Mouse (Mus musculus): ENCODE data around the gene Kat6b. TPM values are rescaled to one million over a fixed set of nuclear protein-coding genes. Genes with fewer than 3 reads are reported as not detected.
A peak's percentile ranks its signal among the peaks of the same experiment; 100 is the strongest.
"Not testable (repeated sequence)": the region's sequence is repeated elsewhere in the genome, so short reads cannot be mapped to it uniquely, and the experiment has no call there.

Gene Kat6b
- polyA plus RNA-seq, 1 experiment from 2014 or later = 14.2 TPM

- H3K9me3 ChIP-seq; H3K36me3 ChIP-seq (replicated peaks); H3K27ac ChIP-seq (replicated peaks); H3K4me1 ChIP-seq; H3K27me3 ChIP-seq (replicated peaks; ENCODE audit: low read depth, poor library complexity, severe bottlenecking); DNase-seq (ENCODE audit: low spot score); H3K4me3 ChIP-seq: not testable (repeated sequence)
- 94% methylated on average over 2 of the region's 2 CpGs for WGBS
These were observed 5.9 kb downstream of the Kat6b start for GRCm38 (mm10) chr14:21487135-21487534.

GRCm38 (mm10) chr14:21488426-21489115, 7.3 kb downstream of the Kat6b start:
- H3K4me1 ChIP-seq; H3K4me3 ChIP-seq; H3K36me3 ChIP-seq (replicated peaks); H3K27me3 ChIP-seq (replicated peaks; ENCODE audit: low read depth, poor library complexity, severe bottlenecking); DNase-seq (ENCODE audit: low spot score); H3K9me3 ChIP-seq: not testable (repeated sequence)
- 83% methylated on average over 8 of the region's 9 CpGs for WGBS
- H3K27ac ChIP-seq (replicated peaks) = peak overlapping the region; percentile 51; the same call in 1 of the 2 replicates

- WGBS = 56% methylated on average over 3 of the region's 3 CpGs
These were observed 7.9 kb downstream of the Kat6b start for GRCm38 (mm10) chr14:21489116-21489485.

GRCm38 (mm10) chr14:21490141-21490540, 8.9 kb downstream of the Kat6b start:
- H3K36me3 ChIP-seq (replicated peaks) = no peaks in the 10 kb centered on the region
- peaks cover 8% of the 10 kb centered on the region for H3K4me1 ChIP-seq
- H3K4me3 ChIP-seq = no peak overlapping the region
- no peaks in the 10 kb centered on the region for H3K9me3 ChIP-seq
- WGBS = 71% methylated on average over 4 of the region's 4 CpGs
- H3K27me3 ChIP-seq (replicated peaks; ENCODE audit: low read depth, poor library complexity, severe bottlenecking) = no peaks in the 10 kb centered on the region
- no peak overlapping the region for H3K27ac ChIP-seq (replicated peaks)
- no peak for DNase-seq (ENCODE audit: low spot score)

More at GRCm38 (mm10) chr14:21489116-21489485, 7.9 kb downstream of the Kat6b start:
- H3K27ac ChIP-seq (replicated peaks) = peak overlapping the region; percentile 51; the same call in 1 of the 2 replicates
- DNase-seq (ENCODE audit: low spot score) = no peak
- no peaks in the 10 kb centered on the region for H3K9me3 ChIP-seq
- H3K4me1 ChIP-seq = peaks cover 8% of the 10 kb centered on the region
- H3K27me3 ChIP-seq (replicated peaks; ENCODE audit: low read depth, poor library complexity, severe bottlenecking) = no peaks in the 10 kb centered on the region
- no peaks in the 10 kb centered on the region for H3K36me3 ChIP-seq (replicated peaks)
- H3K4me3 ChIP-seq = no peak overlapping the region

- Histone ChIP-seq H3K36me3 (replicated peaks) (no peaks in the 10 kb centered on the region), H3K27ac (replicated peaks) (peak overlapping the region; percentile 99), H3K27me3 (replicated peaks; ENCODE audit: low read depth, poor library complexity, severe bottlenecking) (no peaks in the 10 kb centered on the region), H3K9me3 (no peaks in the 10 kb centered on the region), H3K4me3 (peak overlapping the region; percentile 79), H3K4me1 (peaks cover 33% of the 10 kb centered on the region)
- WGBS = 5% methylated on average over 7 of the region's 7 CpGs
- DNase-seq (ENCODE audit: low spot score) = no peak
These were observed 17.2 kb downstream of the Kat6b start for GRCm38 (mm10) chr14:21498361-21498996.

- WGBS = under 1% methylated on average over 33 of the region's 33 CpGs
- H3K27me3 ChIP-seq (replicated peaks; ENCODE audit: low read depth, poor library complexity, severe bottlenecking) = no peaks in the 10 kb centered on the region
- peaks cover 33% of the 10 kb centered on the region for H3K4me1 ChIP-seq
- no peaks in the 10 kb centered on the region for H3K9me3 ChIP-seq
- H3K4me3 ChIP-seq = peak overlapping the region; percentile 79
- H3K36me3 ChIP-seq (replicated peaks) = no peaks in the 10 kb centered on the region
- DNase-seq (ENCODE audit: low spot score) = peak; percentile 75
- peak overlapping the region; percentile 99 for H3K27ac ChIP-seq (replicated peaks)
These were observed 17.9 kb downstream of the Kat6b start for GRCm38 (mm10) chr14:21499011-21499581.

- Histone ChIP-seq H3K9me3 (no peaks in the 10 kb centered on the region), H3K27me3 (replicated peaks; ENCODE audit: low read depth, poor library complexity, severe bottlenecking) (no peaks in the 10 kb centered on the region), H3K27ac (replicated peaks) (peak overlapping the region; percentile 99), H3K4me3 (peak overlapping the region; percentile 79), H3K4me1 (peaks cover 33% of the 10 kb centered on the region), H3K36me3 (replicated peaks) (no peaks in the 10 kb centered on the region)
- WGBS = under 1% methylated on average over 57 of the region's 57 CpGs
- no peak for DNase-seq (ENCODE audit: low spot score)
These were observed 18.5 kb downstream of the Kat6b start for GRCm38 (mm10) chr14:21499631-21500153.

GRCm38 (mm10) chr14:21500154-21501047, 19.2 kb downstream of the Kat6b start:
- Histone ChIP-seq H3K27me3 (replicated peaks; ENCODE audit: low read depth, poor library complexity, severe bottlenecking) (no peaks in the 10 kb centered on the region), H3K4me3 (peak overlapping the region; percentile 79), H3K4me1 (peaks cover 36% of the 10 kb centered on the region), H3K9me3 (no peaks in the 10 kb centered on the region), H3K27ac (replicated peaks) (peak overlapping the region; percentile 99), H3K36me3 (replicated peaks) (no peaks in the 10 kb centered on the region)
- DNase-seq (ENCODE audit: low spot score) = peak; percentile 100
- WGBS = under 1% methylated on average over 75 of the region's 75 CpGs

GRCm38 (mm10) chr14:21501048-21501657, 19.9 kb downstream of the Kat6b start:
- 1% methylated on average over 38 of the region's 38 CpGs for WGBS
- DNase-seq (ENCODE audit: low spot score) = peak; percentile 96
- peak overlapping the region; percentile 79 for H3K4me3 ChIP-seq
- H3K27me3 ChIP-seq (replicated peaks; ENCODE audit: low read depth, poor library complexity, severe bottlenecking) = no peaks in the 10 kb centered on the region
- H3K9me3 ChIP-seq = no peaks in the 10 kb centered on the region
- H3K4me1 ChIP-seq = peaks cover 36% of the 10 kb centered on the region
- peaks cover 6% of the 10 kb centered on the region for H3K36me3 ChIP-seq (replicated peaks)
- H3K27ac ChIP-seq (replicated peaks) = peak overlapping the region; percentile 99

- peaks cover 16% of the 10 kb centered on the region for H3K36me3 ChIP-seq (replicated peaks)
- DNase-seq (ENCODE audit: low spot score) = no peak
- 89% methylated on average over 4 of the region's 4 CpGs for whole genome bisulfite sequencing
- H3K4me3 ChIP-seq = no peak overlapping the region
- H3K27me3 ChIP-seq (replicated peaks; ENCODE audit: low read depth, poor library complexity, severe bottlenecking) = no peaks in the 10 kb centered on the region
- no peaks in the 10 kb centered on the region for H3K9me3 ChIP-seq
- no peak overlapping the region for H3K27ac ChIP-seq (replicated peaks)
- peaks cover 28% of the 10 kb centered on the region for H3K4me1 ChIP-seq
These were observed 23.8 kb downstream of the Kat6b start for GRCm38 (mm10) chr14:21505036-21505435.

GRCm38 (mm10) chr14:21507046-21507445, 25.8 kb downstream of the Kat6b start:
- H3K9me3 ChIP-seq = no peaks in the 10 kb centered on the region
- no peak overlapping the region for H3K4me3 ChIP-seq
- no peaks in the 10 kb centered on the region for H3K27me3 ChIP-seq (replicated peaks; ENCODE audit: low read depth, poor library complexity, severe bottlenecking)
- H3K4me1 ChIP-seq = peaks cover 19% of the 10 kb centered on the region
- no peak for DNase-seq (ENCODE audit: low spot score)
- peaks cover 21% of the 10 kb centered on the region for H3K36me3 ChIP-seq (replicated peaks)
- no peak overlapping the region for H3K27ac ChIP-seq (replicated peaks)
- 64% methylated on average over 5 of the region's 5 CpGs for WGBS

Data from embryonic facial prominence, embryonic 10.5 days (tissue).